ENCODE assay signal across 8 mouse cellular contexts in genomic region chr14:72158537-72159323, GRCm38 (mm10).
DNase-seq lines count a peak whose midpoint lies in the region; ATAC-seq lines count a peak whose summit lies in the region.

No protein-coding gene starts in this region.

- no peak overlapping the region for H3K9ac ChIP-seq in embryonic facial prominence, embryonic 11.5 days (replicated peaks; ENCODE audit: low read length)
- H3K9ac ChIP-seq in hindbrain, embryonic 15.5 days = no peak overlapping the region

- H3K4me1 ChIP-seq in embryonic facial prominence, embryonic 11.5 days (ENCODE audit: control insufficient read depth, insufficient read depth, low read length) = no peaks in the 10 kb centered on the region
- peaks cover 16% of the 10 kb centered on the region; the same call in 1 of the 2 replicates for H3K4me1 ChIP-seq in hindbrain, embryonic 15.5 days (replicated peaks)

- H3K27ac ChIP-seq in embryonic facial prominence, embryonic 11.5 days (replicated peaks; ENCODE audit: low read depth, low read length) = no peak overlapping the region
- peak overlapping the region; percentile 2; the same call in 1 of the 2 replicates for H3K27ac ChIP-seq in hindbrain, embryonic 15.5 days (replicated peaks)

- H3K4me2 ChIP-seq in embryonic facial prominence, embryonic 11.5 days (ENCODE audit: low read depth, low read length) = no peak overlapping the region
- peak overlapping the region; percentile 47 for H3K4me2 ChIP-seq in hindbrain, embryonic 15.5 days

- peak; percentile 14 for DNase-seq in kidney, postnatal 14 days
- no peak for DNase-seq in kidney, adult 18-20 months
- no peak for DNase-seq in embryonic facial prominence, embryonic 11.5 days (ENCODE audit: low spot score)
- DNase-seq in lung, postnatal 10 days = peak; percentile 27
- DNase-seq in thymus, postnatal 25 days = no peak

- WGBS in embryonic facial prominence, embryonic 11.5 days = 45% methylated on average over 13 of the region's 13 CpGs
- 12% methylated on average over 13 of the region's 13 CpGs for WGBS in hindbrain, embryonic 15.5 days

- ATAC-seq in embryonic facial prominence, embryonic 11.5 days (replicated peaks; ENCODE audit: insufficient number of reproducible peaks, low FRiP score, low TSS enrichment, low read depth) = peak; percentile 67; the same call in 1 of the 2 replicates
- ATAC-seq in hindbrain, embryonic 15.5 days (ENCODE audit: low FRiP score, low read depth) = peak; percentile 85
- no peak for ATAC-seq in cerebellum, adult (ENCODE audit: insufficient number of reproducible peaks, low FRiP score, low TSS enrichment)
- ATAC-seq in erythroid progenitor cell, adult 5-6 weeks (replicated peaks; ENCODE audit: low FRiP score, poor library complexity, severe bottlenecking) = no peak

- H3K36me3 ChIP-seq in embryonic facial prominence, embryonic 11.5 days (replicated peaks; ENCODE audit: control insufficient read depth, insufficient read depth, low read depth, low read length) = no peaks in the 10 kb centered on the region
- no peaks in the 10 kb centered on the region for H3K36me3 ChIP-seq in hindbrain, embryonic 15.5 days

- H3K4me3 ChIP-seq in embryonic facial prominence, embryonic 11.5 days (ENCODE audit: low read depth, low read length) = no peak overlapping the region
- 0 out of 2 replicates have a peak overlapping the region, but pooled peaks have one; percentile 5 for H3K4me3 ChIP-seq in hindbrain, embryonic 15.5 days

- no peaks in the 10 kb centered on the region for H3K27me3 ChIP-seq in embryonic facial prominence, embryonic 11.5 days (ENCODE audit: control insufficient read depth, insufficient read depth, low read length)
- H3K27me3 ChIP-seq in hindbrain, embryonic 15.5 days = no peaks in the 10 kb centered on the region

- no peaks in the 10 kb centered on the region for H3K9me3 ChIP-seq in embryonic facial prominence, embryonic 11.5 days (replicated peaks; ENCODE audit: control insufficient read depth, low read length)
- no peaks in the 10 kb centered on the region for H3K9me3 ChIP-seq in hindbrain, embryonic 15.5 days

Comparison
In these comparisons a context has a peak if more than half of its experiments do, and no peak if none do; other contexts are left out.
1. DNase-seq: peak in kidney, postnatal 14 days (single experiment) and lung, postnatal 10 days (single experiment); none in kidney, adult 18-20 months (single experiment), embryonic facial prominence, embryonic 11.5 days (single experiment) and thymus, postnatal 25 days (single experiment).
2. ATAC-seq: peak in embryonic facial prominence, embryonic 11.5 days (single experiment) and hindbrain, embryonic 15.5 days (single experiment); none in cerebellum, adult (single experiment) and erythroid progenitor cell, adult 5-6 weeks (single experiment).